Mouse (Mus musculus): ENCODE measurements around the gene Them7. TPM values are rescaled to one million over a fixed set of nuclear protein-coding genes. Genes with fewer than 3 reads are reported as not detected.

Gene Them7
- polyA plus RNA-seq, 1 experiment = not detected

DNA sequence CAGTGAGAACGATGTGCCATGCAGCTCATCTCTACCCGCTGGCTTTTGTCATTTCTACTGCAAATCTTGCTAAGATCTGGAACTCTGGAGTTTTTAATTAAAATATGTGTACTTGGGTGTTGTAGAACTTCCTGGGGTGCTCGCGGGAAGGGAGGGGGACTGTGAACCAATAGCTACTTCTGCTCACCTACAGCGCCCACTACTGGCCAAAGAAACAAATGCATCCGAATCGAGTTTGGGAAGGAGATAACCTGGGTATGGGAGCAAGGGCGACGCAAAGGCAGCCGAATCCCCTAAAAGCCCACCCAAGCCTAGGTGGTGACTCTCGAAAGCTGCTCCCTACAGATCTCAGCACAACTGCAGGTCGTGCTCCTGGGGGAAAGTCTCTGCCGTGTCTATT is 87.3 kb downstream of the Them7 start:
- Histone ChIP-seq H3ac (ENCODE audit: control insufficient read depth, insufficient read length, low read depth) (no peak overlapping the region), H3K79me2 (ENCODE audit: control insufficient read depth, insufficient read depth) (no peaks in the 10 kb centered on the region), H3K4me3 (ENCODE audit: insufficient read depth, poor library complexity, severe bottlenecking) (no peak overlapping the region), H3K36me3 (ENCODE audit: control insufficient read depth, insufficient read depth) (no peaks in the 10 kb centered on the region), H3K79me3 (ENCODE audit: low read depth) (no peaks in the 10 kb centered on the region), H3K27me3 (ENCODE audit: control insufficient read depth, insufficient read depth, insufficient read length) (peaks cover 3% of the 10 kb centered on the region)
- TF ChIP-seq CEBPB (IDR thresholded peaks at IDR 0.05; ENCODE audit: low read depth) (no peak), CTCF (IDR thresholded peaks at IDR 0.05; ENCODE audit: control insufficient read depth, insufficient read depth, insufficient read length) (no peak), FOSL1 (IDR thresholded peaks at IDR 0.05; ENCODE audit: insufficient read depth, low read length, poor library complexity, severe bottlenecking) (no peak), USF1 (IDR thresholded peaks at IDR 0.05; ENCODE audit: low read depth) (no peak), MYOG (IDR thresholded peaks at IDR 0.05; ENCODE audit: control insufficient read depth, extremely low read depth, insufficient read length) (no peak), MYOD1 (IDR thresholded peaks at IDR 0.05; ENCODE audit: control insufficient read depth, insufficient read length, low read depth) (no peak)

DNA sequence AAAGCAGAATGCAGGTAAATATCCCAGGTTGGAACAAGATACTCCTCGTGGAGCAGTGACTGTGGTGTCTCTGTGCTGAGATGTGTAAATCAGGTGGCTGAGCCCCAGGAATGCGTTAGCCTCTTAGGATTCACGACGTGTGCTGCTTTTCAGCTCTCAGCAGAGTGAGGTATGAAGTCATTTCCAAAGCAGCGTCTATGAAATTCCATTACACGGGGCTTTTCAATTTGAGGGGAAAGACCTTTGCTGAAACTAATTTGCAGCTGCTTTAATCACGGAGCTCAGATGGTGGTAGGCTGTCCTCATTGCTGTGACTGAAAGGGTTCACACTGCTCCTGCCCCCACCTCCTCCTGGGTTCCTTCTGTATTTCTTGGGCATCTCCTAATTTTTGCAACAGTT is 87.9 kb downstream of the Them7 start:
- no peak for TF ChIP-seq CTCF (IDR thresholded peaks at IDR 0.05; ENCODE audit: control insufficient read depth, insufficient read depth, insufficient read length)
- no peak for TF ChIP-seq MAX (IDR thresholded peaks at IDR 0.05)
- TF ChIP-seq MYOD1 (IDR thresholded peaks at IDR 0.05; ENCODE audit: control insufficient read depth, insufficient read length, low read depth) = no peak
- TF ChIP-seq USF1 (IDR thresholded peaks at IDR 0.05; ENCODE audit: low read depth) = no peak
- no peak for TF ChIP-seq FOSL1 (IDR thresholded peaks at IDR 0.05; ENCODE audit: insufficient read depth, low read length, poor library complexity, severe bottlenecking)
- no peak for TF ChIP-seq CEBPB (IDR thresholded peaks at IDR 0.05; ENCODE audit: low read depth)
- TF ChIP-seq MYOG (IDR thresholded peaks at IDR 0.05; ENCODE audit: control insufficient read depth, extremely low read depth, insufficient read length) = no peak
- H3K79me3 ChIP-seq (ENCODE audit: low read depth) = no peaks in the 10 kb centered on the region
- no peaks in the 10 kb centered on the region for H3K36me3 ChIP-seq (ENCODE audit: control insufficient read depth, insufficient read depth)
- no peak overlapping the region for H3K4me3 ChIP-seq (ENCODE audit: insufficient read depth, poor library complexity, severe bottlenecking)
- no peaks in the 10 kb centered on the region for H3K79me2 ChIP-seq (ENCODE audit: control insufficient read depth, insufficient read depth)
- H3K27me3 ChIP-seq (ENCODE audit: control insufficient read depth, insufficient read depth, insufficient read length) = peaks cover 3% of the 10 kb centered on the region
- no peak overlapping the region for H3ac ChIP-seq (ENCODE audit: control insufficient read depth, insufficient read length, low read depth)

DNA sequence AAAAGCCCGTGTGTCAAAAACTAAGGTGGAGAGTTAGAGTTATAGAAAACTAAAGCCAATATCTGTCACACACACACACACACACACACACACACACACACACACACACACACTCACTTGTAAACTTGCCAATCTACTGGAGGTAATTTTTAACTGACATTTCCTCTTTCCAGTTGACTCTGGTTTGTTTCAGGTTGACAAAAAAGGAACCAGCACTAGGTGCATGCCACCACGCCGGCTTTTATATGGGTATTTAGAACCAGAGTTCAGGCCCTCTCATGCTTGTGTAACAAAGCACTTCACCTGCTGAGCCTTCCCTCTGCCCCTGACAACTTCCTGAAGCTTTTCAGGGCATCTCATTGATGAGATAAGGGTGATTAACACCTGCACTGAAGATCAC is 89.0 kb downstream of the Them7 start:
- Histone ChIP-seq H3K27me3 (ENCODE audit: control insufficient read depth, insufficient read depth, insufficient read length) (peaks cover 3% of the 10 kb centered on the region), H3ac (ENCODE audit: control insufficient read depth, insufficient read length, low read depth) (no peak overlapping the region), H3K79me3 (ENCODE audit: low read depth) (no peaks in the 10 kb centered on the region), H3K36me3 (ENCODE audit: control insufficient read depth, insufficient read depth) (no peaks in the 10 kb centered on the region), H3K79me2 (ENCODE audit: control insufficient read depth, insufficient read depth) (no peaks in the 10 kb centered on the region), H3K4me3 (ENCODE audit: insufficient read depth, poor library complexity, severe bottlenecking) (no peak overlapping the region)
- TF ChIP-seq CEBPB (IDR thresholded peaks at IDR 0.05; ENCODE audit: low read depth) (no peak), FOSL1 (IDR thresholded peaks at IDR 0.05; ENCODE audit: insufficient read depth, low read length, poor library complexity, severe bottlenecking) (no peak)

DNA sequence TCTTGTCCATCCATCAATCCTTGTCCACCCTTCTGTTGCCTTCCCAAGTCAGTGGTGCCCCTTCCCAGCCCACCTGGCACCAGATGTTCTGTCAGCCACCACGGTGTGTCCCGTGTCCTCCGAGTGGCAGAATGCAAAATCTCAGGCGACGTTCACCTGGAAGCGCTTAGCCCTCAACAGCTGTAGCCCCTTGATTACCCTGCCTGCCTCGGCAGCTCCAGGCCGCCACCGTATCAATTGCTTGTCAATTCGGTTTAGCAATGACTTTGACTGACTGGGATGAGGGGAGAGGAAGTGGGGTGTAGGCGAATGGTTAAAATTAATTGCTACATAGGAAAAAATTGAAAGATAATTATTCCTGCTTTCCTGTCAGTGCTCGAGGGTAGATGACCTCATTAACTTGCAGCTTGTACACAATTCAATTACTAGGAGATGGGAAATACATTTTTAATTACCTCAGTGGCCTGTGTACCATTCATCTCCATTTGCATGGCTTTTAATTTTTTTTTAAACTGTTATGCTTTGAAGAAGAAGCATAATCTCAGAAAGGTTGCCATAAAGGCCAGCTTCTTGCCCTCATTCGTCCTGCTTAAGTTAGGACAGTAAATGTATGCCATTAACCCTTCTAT is 93.5 kb downstream of the Them7 start:
- Histone ChIP-seq H3K4me3 (ENCODE audit: insufficient read depth, poor library complexity, severe bottlenecking) (no peak overlapping the region), H3K27me3 (ENCODE audit: control insufficient read depth, insufficient read depth, insufficient read length) (no peaks in the 10 kb centered on the region), H3K79me3 (ENCODE audit: low read depth) (no peaks in the 10 kb centered on the region), H3K79me2 (ENCODE audit: control insufficient read depth, insufficient read depth) (no peaks in the 10 kb centered on the region), H3K36me3 (ENCODE audit: control insufficient read depth, insufficient read depth) (no peaks in the 10 kb centered on the region), H3ac (ENCODE audit: control insufficient read depth, insufficient read length, low read depth) (no peak overlapping the region)
- no peak for TF ChIP-seq MYOG (IDR thresholded peaks at IDR 0.05; ENCODE audit: control insufficient read depth, extremely low read depth, insufficient read length)
- TF ChIP-seq USF1 (IDR thresholded peaks at IDR 0.05; ENCODE audit: low read depth) = no peak
- TF ChIP-seq MAX (IDR thresholded peaks at IDR 0.05) = no peak
- no peak for TF ChIP-seq MYOD1 (IDR thresholded peaks at IDR 0.05; ENCODE audit: control insufficient read depth, insufficient read length, low read depth)
- TF ChIP-seq FOSL1 (IDR thresholded peaks at IDR 0.05; ENCODE audit: insufficient read depth, low read length, poor library complexity, severe bottlenecking) = no peak
- TF ChIP-seq CEBPB (IDR thresholded peaks at IDR 0.05; ENCODE audit: low read depth) = no peak
- no peak for TF ChIP-seq CTCF (IDR thresholded peaks at IDR 0.05; ENCODE audit: control insufficient read depth, insufficient read depth, insufficient read length)

DNA sequence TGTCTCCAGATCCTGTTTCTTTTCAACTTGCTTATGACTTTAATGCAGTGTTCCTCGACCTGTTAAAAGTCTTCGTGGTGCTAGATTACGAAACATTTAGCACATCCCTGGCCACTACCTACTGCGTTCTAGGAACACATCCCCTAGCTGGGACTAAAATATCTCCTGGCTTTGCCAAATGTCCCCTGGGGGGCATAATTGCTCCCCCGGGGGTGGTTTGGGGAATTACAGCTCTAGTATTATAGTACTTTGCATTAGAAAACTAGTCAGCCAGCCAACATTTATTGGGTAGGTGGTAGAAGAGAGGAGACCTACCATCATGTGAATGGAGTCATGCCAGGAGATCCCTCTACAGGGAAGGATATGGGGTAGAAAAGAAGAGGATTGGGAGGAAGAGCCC is 101.9 kb downstream of the Them7 start:
- Histone ChIP-seq H3K79me3 (ENCODE audit: low read depth) (no peaks in the 10 kb centered on the region), H3K4me3 (ENCODE audit: insufficient read depth, poor library complexity, severe bottlenecking) (no peak overlapping the region), H3K79me2 (ENCODE audit: control insufficient read depth, insufficient read depth) (no peaks in the 10 kb centered on the region), H3K36me3 (ENCODE audit: control insufficient read depth, insufficient read depth) (no peaks in the 10 kb centered on the region), H3K27me3 (ENCODE audit: control insufficient read depth, insufficient read depth, insufficient read length) (peaks cover 13% of the 10 kb centered on the region), H3ac (ENCODE audit: control insufficient read depth, insufficient read length, low read depth) (no peak overlapping the region)
- TF ChIP-seq FOSL1 (IDR thresholded peaks at IDR 0.05; ENCODE audit: insufficient read depth, low read length, poor library complexity, severe bottlenecking) (no peak), MYOD1 (IDR thresholded peaks at IDR 0.05; ENCODE audit: control insufficient read depth, insufficient read length, low read depth) (no peak), USF1 (IDR thresholded peaks at IDR 0.05; ENCODE audit: low read depth) (no peak), MAX (IDR thresholded peaks at IDR 0.05) (no peak), CEBPB (IDR thresholded peaks at IDR 0.05; ENCODE audit: low read depth) (no peak)

DNA sequence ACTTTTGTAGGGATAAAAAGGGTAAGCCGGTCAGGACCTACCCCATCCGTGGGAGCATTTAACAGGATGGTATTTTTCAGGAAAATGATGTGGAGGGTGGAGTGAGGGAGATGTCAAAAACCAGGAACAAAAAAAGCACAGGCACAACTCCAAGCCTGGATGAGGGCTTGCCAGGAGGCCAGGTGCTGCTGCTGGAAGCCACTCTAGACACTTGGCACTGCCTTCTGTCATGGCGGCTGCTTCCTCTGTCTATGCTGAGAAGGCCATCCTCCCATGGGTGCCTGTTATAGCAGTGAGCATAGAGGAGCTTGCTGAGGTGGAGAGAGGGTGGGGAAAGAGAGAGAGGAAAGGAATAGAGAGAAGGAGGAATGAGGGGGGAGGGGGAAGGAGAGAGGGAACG is 105.9 kb downstream of the Them7 start:
- no peaks in the 10 kb centered on the region for H3K79me2 ChIP-seq (ENCODE audit: control insufficient read depth, insufficient read depth)
- TF ChIP-seq CEBPB (IDR thresholded peaks at IDR 0.05; ENCODE audit: low read depth) (no peak), MAX (IDR thresholded peaks at IDR 0.05) (no peak), USF1 (IDR thresholded peaks at IDR 0.05; ENCODE audit: low read depth) (no peak), MYOD1 (IDR thresholded peaks at IDR 0.05; ENCODE audit: control insufficient read depth, insufficient read length, low read depth) (no peak), CTCF (IDR thresholded peaks at IDR 0.05; ENCODE audit: control insufficient read depth, insufficient read depth, insufficient read length) (no peak), FOSL1 (IDR thresholded peaks at IDR 0.05; ENCODE audit: insufficient read depth, low read length, poor library complexity, severe bottlenecking) (no peak), MYOG (IDR thresholded peaks at IDR 0.05; ENCODE audit: control insufficient read depth, extremely low read depth, insufficient read length) (no peak)
- peaks cover 27% of the 10 kb centered on the region for H3K27me3 ChIP-seq (ENCODE audit: control insufficient read depth, insufficient read depth, insufficient read length)
- no peaks in the 10 kb centered on the region for H3K36me3 ChIP-seq (ENCODE audit: control insufficient read depth, insufficient read depth)
- H3ac ChIP-seq (ENCODE audit: control insufficient read depth, insufficient read length, low read depth) = no peak overlapping the region
- H3K4me3 ChIP-seq (ENCODE audit: insufficient read depth, poor library complexity, severe bottlenecking) = no peak overlapping the region
- H3K79me3 ChIP-seq (ENCODE audit: low read depth) = no peaks in the 10 kb centered on the region

Data from C2C12 (cell line).